Mouse (Mus musculus) heart, embryonic 10.5 days (tissue): Measurements from ENCODE around the gene Ltk. TPM values are rescaled to one million over a fixed set of nuclear protein-coding genes. Genes with fewer than 3 reads are reported as not detected.
"Not testable (repeated sequence)": the region's sequence is repeated elsewhere in the genome, so short reads cannot be mapped to it uniquely, and the experiment has no call there.

Experiments used
- DNase-seq: peaks from one replicate; pipeline ENCODE4 v3.0.0-alpha.2; 2017; ENCODE audit warnings: low spot score
- H3K27ac ChIP-seq: fragments of 300-500 bp; sonication (generic); 2 replicates; pipeline ENCODE4 v1.5.1; 2016; ENCODE audit warnings: mild to moderate bottlenecking
- H3K27me3 ChIP-seq: fragments of 300-500 bp; sonication (generic); 2 replicates; pipeline ENCODE4 v1.6.1; 2016; ENCODE audit warnings: mild to moderate bottlenecking; ENCODE audit not compliant: poor library complexity, insufficient read depth, severe bottlenecking
- H3K36me3 ChIP-seq: fragments of 300-500 bp; sonication (generic); 2 replicates; pipeline ENCODE4 v1.6.1; 2016; ENCODE audit warnings: mild to moderate bottlenecking, moderate library complexity
- H3K4me1 ChIP-seq: fragments of 300-500 bp; sonication (generic); 2 replicates; pipeline ENCODE4 v1.6.1; 2016; ENCODE audit warnings: mild to moderate bottlenecking
- H3K4me3 ChIP-seq: fragments of 300-500 bp; sonication (generic); 2 replicates; pipeline ENCODE4 v1.5.1; 2016; ENCODE audit warnings: mild to moderate bottlenecking, moderate library complexity
- H3K9me3 ChIP-seq: fragments of 300-500 bp; sonication (generic); 2 replicates; pipeline ENCODE4 v1.6.1; 2016; ENCODE audit warnings: mild to moderate bottlenecking, moderate library complexity
- WGBS: fragments of 180-500 bp; shearing (Covaris S2); methylation state at CpG from one replicate; pipeline ENCODE4 v1.1.7; 2016; 5-methylcytosine and 5-hydroxymethylcytosine counted together
- polyA plus RNA-seq: library from polyadenylated mRNA; unstranded; fragments of >200 nt; fragmentation: Nextera tagmentation; extraction: Ambion mirVana; gene quantifications from 2 replicates; pipeline ENCODE4 v1.2.1, GENCODE M21; 2016

Gene Ltk
- polyA plus RNA-seq, 1 experiment from 2014 or later: 0.13 TPM

DNA sequence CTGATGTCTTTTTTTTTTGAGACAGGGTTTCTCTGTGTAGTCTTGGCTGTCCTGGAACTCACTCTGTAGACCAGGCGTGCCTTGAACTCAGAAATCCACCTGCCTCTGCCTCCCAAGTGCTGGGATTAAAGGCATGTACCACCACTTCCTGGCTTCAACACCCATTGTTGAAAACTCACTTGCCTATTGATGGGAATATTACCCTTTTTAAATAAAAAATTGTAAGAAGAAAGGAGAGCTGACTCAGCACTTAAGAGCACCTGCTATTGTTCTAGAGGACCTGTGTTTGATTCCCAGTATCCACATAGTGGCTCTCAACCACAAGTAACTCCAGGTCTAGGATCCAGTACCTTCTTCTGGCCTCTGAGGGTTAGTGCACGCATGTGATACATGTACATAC is 44.4 kb downstream of the Ltk start:
- WGBS: 89% methylated on average over 2 of the region's 2 CpGs
- not testable (repeated sequence) for DNase-seq, H3K9me3 ChIP-seq, H3K4me1 ChIP-seq, H3K4me3 ChIP-seq, H3K27ac ChIP-seq, H3K27me3 ChIP-seq
- peaks cover 74% of the 10 kb centered on the region for H3K36me3 ChIP-seq

DNA sequence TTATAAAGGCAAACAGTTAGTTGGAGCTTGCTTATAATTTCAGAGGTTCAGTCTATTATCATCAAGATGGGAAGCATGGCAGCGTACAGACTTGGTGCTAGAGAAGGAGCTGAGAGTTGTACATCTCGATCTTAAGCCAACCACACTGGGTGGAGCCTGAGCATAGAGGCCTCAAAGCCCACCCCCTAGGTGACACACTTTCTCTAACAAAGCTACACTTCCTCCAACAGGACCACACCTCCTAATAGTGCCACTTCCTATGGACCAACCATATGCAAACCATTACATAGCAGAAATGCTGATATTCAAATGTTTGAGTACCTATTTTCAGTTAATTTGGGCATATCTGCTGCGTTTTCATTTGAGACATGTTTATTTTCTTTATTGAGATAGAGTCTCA is 50.2 kb downstream of the Ltk start:
- no peaks in the 10 kb centered on the region for H3K4me1 ChIP-seq
- no peak overlapping the region for H3K4me3 ChIP-seq
- 92% methylated on average over 3 of the region's 3 CpGs for WGBS
- no peaks in the 10 kb centered on the region for H3K9me3 ChIP-seq
- DNase-seq: no peak
- no peaks in the 10 kb centered on the region for H3K27me3 ChIP-seq
- peaks cover 70% of the 10 kb centered on the region for H3K36me3 ChIP-seq
- no peak overlapping the region for H3K27ac ChIP-seq

DNA sequence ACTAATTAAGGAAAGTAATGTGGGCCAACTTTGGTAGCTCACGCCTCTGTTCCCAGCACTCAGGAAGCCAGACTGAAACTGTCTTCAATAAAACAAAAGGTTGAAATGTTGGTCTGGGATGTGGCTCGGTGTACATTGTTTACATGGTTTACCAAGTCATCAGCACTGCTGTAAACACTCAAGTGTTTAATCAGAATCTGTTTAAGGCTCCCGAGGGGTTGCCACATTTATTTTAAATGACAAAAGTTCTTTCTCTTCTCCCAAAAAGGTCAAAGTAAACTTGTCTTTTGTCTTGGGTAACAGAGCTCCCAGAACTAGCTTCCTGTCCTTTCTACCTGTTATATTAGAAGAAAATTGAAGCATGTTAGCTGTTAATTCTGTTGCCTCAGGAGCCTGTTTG is 52.6 kb downstream of the Ltk start:
- no peaks in the 10 kb centered on the region for H3K9me3 ChIP-seq
- H3K36me3 ChIP-seq: peaks cover 70% of the 10 kb centered on the region
- H3K27ac ChIP-seq: no peak overlapping the region
- H3K27me3 ChIP-seq: no peaks in the 10 kb centered on the region
- H3K4me3 ChIP-seq: no peak overlapping the region
- no peaks in the 10 kb centered on the region for H3K4me1 ChIP-seq
- WGBS: 93% methylated on average over 3 of the region's 3 CpGs
- no peak for DNase-seq

DNA sequence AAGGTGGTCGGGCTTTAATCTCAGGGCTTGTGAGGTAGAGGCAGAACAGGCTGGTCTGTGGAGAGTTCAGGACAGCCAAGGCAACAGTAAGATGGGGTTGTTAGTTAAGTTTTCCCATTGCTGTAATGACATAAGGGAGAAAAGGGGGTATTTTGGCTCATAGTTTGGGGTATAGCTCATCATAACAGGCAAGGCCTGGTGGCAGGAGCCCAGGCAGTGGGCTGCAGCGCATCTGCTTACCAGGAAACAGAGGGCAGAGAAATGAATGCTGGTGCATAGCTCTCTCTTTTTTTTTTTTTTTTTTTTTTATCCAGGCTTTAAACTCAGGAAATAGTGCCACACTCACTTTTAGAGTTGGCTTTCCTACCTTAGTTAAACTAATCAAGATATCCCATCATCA is 57.1 kb downstream of the Ltk start:
- 98% methylated on average over 2 of the region's 2 CpGs for WGBS
- Histone ChIP-seq H3K27me3 (no peaks in the 10 kb centered on the region), H3K9me3 (no peaks in the 10 kb centered on the region), H3K36me3 (peaks cover 51% of the 10 kb centered on the region), H3K4me3 (no peak overlapping the region), H3K27ac (no peak overlapping the region), H3K4me1 (no peaks in the 10 kb centered on the region)
- DNase-seq: no peak

Other genes starting within 250 kb of the Ltk start
- 0.31 and 0.34 TPM in 2 replicates for gene Exd1, start 212.8 kb downstream of the Ltk start, polyA plus RNA-seq
- 42.4 and 47.4 TPM in 2 replicates for gene Chp1, start 212.7 kb downstream of the Ltk start, polyA plus RNA-seq
- 52.0 and 56.7 TPM in 2 replicates for gene Nusap1, start 142.1 kb downstream of the Ltk start, polyA plus RNA-seq
- 30.1 and 30.8 TPM in 2 replicates for gene Oip5, start 142.0 kb downstream of the Ltk start, polyA plus RNA-seq
- 58.3 and 65.4 TPM in 2 replicates for gene Ndufaf1, start 97.6 kb downstream of the Ltk start, polyA plus RNA-seq
- gene Rtf1, start 85.4 kb downstream of the Ltk start, polyA plus RNA-seq: 26.4 and 37.4 TPM in 2 replicates
- gene Itpka, start 18.1 kb downstream of the Ltk start, polyA plus RNA-seq: 2.7 and 3.1 TPM in 2 replicates
- 31.4 and 32.0 TPM in 2 replicates for gene Rpap1, start 27.1 kb upstream of the Ltk start, polyA plus RNA-seq
- gene Tyro3, start 37.3 kb upstream of the Ltk start, polyA plus RNA-seq: 8.9 and 11.6 TPM in 2 replicates
- 24.2 and 24.6 TPM in 2 replicates for gene Mga, start 136.8 kb upstream of the Ltk start, polyA plus RNA-seq
- 1.8 and 2.8 TPM in 2 replicates for gene Mapkbp1, start 212.3 kb upstream of the Ltk start, polyA plus RNA-seq